Comparison of ENCODE assay signal across 8 mouse cellular contexts in genomic region chr14:43924688-43925403, GRCm38 (mm10). TPM values are rescaled to one million over a fixed set of nuclear protein-coding genes. Genes with fewer than 3 reads are reported as not detected.
DNase-seq lines count a peak whose midpoint lies in the region; ATAC-seq and TF ChIP-seq lines count a peak whose summit lies in the region.
"Not testable (repeated sequence)": the region's sequence is repeated elsewhere in the genome, so short reads cannot be mapped to it uniquely, and the experiment has no call there.

Gm8113 (plus strand) TSS chr14:43925390.

- TF ChIP-seq CTCF in E14TG2a.4 (conservative IDR thresholded peaks at IDR 0.05; ENCODE audit: low read length), result peak; percentile 59
- TF ChIP-seq CTCF in forebrain, postnatal 0 days (IDR thresholded peaks at IDR 0.05; ENCODE audit: low read depth), result peak; percentile 86

- H3K4me3 ChIP-seq in E14TG2a.4 (replicated peaks; ENCODE audit: low read length), result peak within 1 kb of the TSS; percentile 79
- peak within 1 kb of the TSS; percentile 48 for H3K4me3 ChIP-seq in forebrain, postnatal 0 days (ENCODE audit: low read depth, low read length)
- H3K4me3 ChIP-seq in liver, embryonic 16.5 days (ENCODE audit: low read depth, low read length), result peak within 1 kb of the TSS; percentile 67
- peak within 1 kb of the TSS; percentile 43 for H3K4me3 ChIP-seq in neural tube, embryonic 12.5 days

- H3K27me3 ChIP-seq in E14TG2a.4 (ENCODE audit: insufficient read depth, low read length); forebrain, postnatal 0 days (ENCODE audit: insufficient read depth, low read length); liver, embryonic 16.5 days (ENCODE audit: control insufficient read depth, insufficient read depth, low read depth, low read length); neural tube, embryonic 12.5 days (replicated peaks): not testable (repeated sequence)

- not testable (repeated sequence) for H3K36me3 ChIP-seq in E14TG2a.4 (ENCODE audit: insufficient read depth, low read length); forebrain, postnatal 0 days (ENCODE audit: insufficient read depth); liver, embryonic 16.5 days (ENCODE audit: control insufficient read depth, insufficient read depth); neural tube, embryonic 12.5 days

- H3K4me2 ChIP-seq in forebrain, postnatal 0 days (ENCODE audit: low read depth), result peak within 1 kb of the TSS; percentile 49
- H3K4me2 ChIP-seq in liver, embryonic 16.5 days (ENCODE audit: low read depth, low read length), result peak within 1 kb of the TSS; percentile 70
- H3K4me2 ChIP-seq in neural tube, embryonic 12.5 days (replicated peaks), result peak within 1 kb of the TSS; percentile 49

- H3K9me3 ChIP-seq in E14TG2a.4 (ENCODE audit: low read length); forebrain, postnatal 0 days (ENCODE audit: low read length); liver, embryonic 16.5 days (replicated peaks; ENCODE audit: control insufficient read depth, low read length); neural tube, embryonic 12.5 days: not testable (repeated sequence)

- DNase-seq in cerebellum, adult 8-10 months, result peak; percentile 17
- DNase-seq in forebrain, postnatal 0 days, result peak; percentile 89
- peak; percentile 52 to 62 for DNase-seq in heart, postnatal 36 days
- DNase-seq in layer of hippocampus, adult 18-20 months (ENCODE audit: low spot score in 2 of 2), result peak; percentile 9 to 64
- peak; percentile 11 for DNase-seq in telencephalon, adult 2 months (ENCODE audit: low read depth, low spot score)

- peak within 1 kb of the TSS; percentile 53 for H3K9ac ChIP-seq in forebrain, postnatal 0 days
- H3K9ac ChIP-seq in liver, embryonic 16.5 days (ENCODE audit: low read depth, low read length), result peak within 1 kb of the TSS; percentile 64
- peak within 1 kb of the TSS; percentile 51; the same call in 1 of the 2 replicates for H3K9ac ChIP-seq in neural tube, embryonic 12.5 days

- WGBS in forebrain, postnatal 0 days, result 6% methylated on average over 10 of the region's 10 CpGs
- 9% methylated on average over 10 of the region's 10 CpGs for WGBS in liver, embryonic 16.5 days (ENCODE audit: insufficient replicate concordance)
- WGBS in neural tube, embryonic 12.5 days, result 10% methylated on average over 10 of the region's 10 CpGs

- peak; percentile 98 for ATAC-seq in forebrain, postnatal 0 days
- ATAC-seq in liver, embryonic 16.5 days (ENCODE audit: low read depth), result peak; percentile 85
- ATAC-seq in neural tube, embryonic 12.5 days (ENCODE audit: low FRiP score, low read depth), result peak; percentile 100

- H3K27ac ChIP-seq in forebrain, postnatal 0 days (ENCODE audit: low read depth, low read length), result peak within 1 kb of the TSS; percentile 50; the same call in 1 of the 2 replicates
- peak within 1 kb of the TSS; percentile 67 for H3K27ac ChIP-seq in liver, embryonic 16.5 days (ENCODE audit: low read length)
- H3K27ac ChIP-seq in neural tube, embryonic 12.5 days, result not testable (repeated sequence)

- not testable (repeated sequence) for H3K4me1 ChIP-seq in E14TG2a.4 (replicated peaks; ENCODE audit: low read depth, low read length); forebrain, postnatal 0 days (ENCODE audit: insufficient read depth); liver, embryonic 16.5 days (ENCODE audit: control insufficient read depth, low read depth, low read length); neural tube, embryonic 12.5 days

- intact Hi-C loops in heart, postnatal 36 days (cut with DNase I), result not testable (repeated sequence)

RNA-seq across cellular contexts. Expression of gene Gm8113, which starts in this region (rescaled TPM):
- total RNA-seq in forebrain, postnatal 0 days (2014; rRNA removed), result 2.2 and 3.0 TPM in 2 replicates
- polyA plus RNA-seq in forebrain, postnatal 0 days (2015; fragmentation: Nextera tagmentation; extraction: Ambion mirVana), result 3.1 and 3.3 TPM in 2 replicates
- total RNA-seq in heart, postnatal 36 days (2021), result 1 to 10 TPM; 3.7 to 4.7 TPM
- not detected for total RNA-seq in layer of hippocampus, adult 18-20 months (2021)
- 8.3 and 8.8 TPM in 2 replicates for polyA plus RNA-seq in liver, embryonic 16.5 days (2015; fragmentation: Nextera tagmentation; extraction: Ambion mirVana)
- polyA plus RNA-seq in neural tube, embryonic 12.5 days (2016; fragmentation: Nextera tagmentation; extraction: Ambion mirVana), result 6.9 and 7.1 TPM in 2 replicates

Comparison
In these comparisons a context has a peak if more than half of its experiments do, and no peak if none do; other contexts are left out.
1. Peak in DNase-seq in layer of hippocampus, adult 18-20 months; RNA of the gene not detected or under 1 TPM.
2. DNase-seq: peak in every context shown above with its lines; median percentile 89 in forebrain, postnatal 0 days; 57 in heart, postnatal 36 days; 36 in layer of hippocampus, adult 18-20 months; 17 in cerebellum, adult 8-10 months; 11 in telencephalon, adult 2 months.